Mouse (Mus musculus): ENCODE measurements around the gene Olfr105-ps.

Olfr105-ps gene

DNA sequence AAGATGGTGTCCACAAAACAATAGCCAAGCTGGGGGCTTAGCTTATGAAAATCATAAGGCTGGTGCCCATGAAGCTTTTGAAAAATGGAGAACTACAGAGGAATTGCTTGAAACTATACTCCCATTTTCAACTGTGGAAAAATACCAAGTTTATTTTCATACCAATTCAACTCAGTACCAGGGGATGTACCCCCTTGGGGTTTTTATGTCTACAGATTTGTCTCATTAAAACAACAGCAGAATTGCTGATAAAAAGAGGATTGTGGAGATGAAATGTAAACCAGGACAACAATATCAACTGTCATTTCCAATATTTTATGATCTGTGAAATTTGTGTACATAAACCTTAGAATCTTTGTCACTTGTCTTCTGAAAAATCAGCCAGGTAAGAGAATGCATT is at the start of gene Olfr105-ps:
Gene Olfr105-ps, plus strand, starts transcription at position 301 of the 400 bp plus-strand sequence.
- no peak for DNase-seq (ENCODE audit: low spot score)

DNA sequence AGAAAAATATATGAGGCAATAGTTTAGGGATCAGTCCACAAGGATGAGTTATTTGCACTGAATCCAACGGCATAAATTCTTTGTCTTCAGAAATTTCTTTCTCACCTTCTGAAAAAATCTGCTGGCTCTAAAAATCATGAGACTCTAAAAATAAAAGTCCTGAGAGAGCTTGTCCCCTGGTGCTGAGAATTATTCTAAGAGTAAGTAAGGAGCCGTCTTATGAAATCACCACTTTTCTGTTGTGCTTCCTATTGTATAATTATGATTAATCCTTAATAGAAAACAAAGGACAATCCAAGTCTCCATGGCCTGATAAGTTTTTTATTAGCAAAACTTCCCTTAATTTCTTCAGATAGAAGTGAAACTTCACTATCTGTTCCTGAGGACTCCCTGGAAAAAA is 39.2 kb upstream of the Olfr105-ps start, which contains the start of gene Olfr103:
Gene Olfr103, minus strand, starts transcription at position 101 of the 400 bp plus-strand sequence.
- no peak for DNase-seq (ENCODE audit: low spot score)

DNA sequence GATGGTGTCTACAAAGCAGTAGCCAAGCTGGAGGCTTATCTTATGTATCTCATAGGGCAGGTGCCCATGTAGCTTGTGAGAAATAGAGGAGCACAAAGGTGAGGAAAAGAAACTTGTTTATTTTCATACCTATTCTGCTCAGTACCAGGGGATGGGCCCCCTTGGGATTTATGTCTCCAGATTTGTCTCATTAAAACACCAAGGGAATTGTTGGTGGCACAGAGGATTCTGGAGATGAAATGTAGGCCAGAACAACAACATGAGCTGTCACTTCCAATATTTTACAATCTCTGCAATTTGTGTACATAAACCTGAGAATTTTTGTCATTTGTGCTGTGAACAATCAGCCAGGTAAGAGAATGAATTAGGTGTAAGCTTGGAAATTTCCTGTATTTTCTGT is 19.6 kb upstream of the Olfr105-ps start, which contains the start of gene Olfr104-ps:
Gene Olfr104-ps, plus strand, starts transcription at position 301 of the 400 bp plus-strand sequence.
- DNase-seq (ENCODE audit: low spot score) = no peak

DNA sequence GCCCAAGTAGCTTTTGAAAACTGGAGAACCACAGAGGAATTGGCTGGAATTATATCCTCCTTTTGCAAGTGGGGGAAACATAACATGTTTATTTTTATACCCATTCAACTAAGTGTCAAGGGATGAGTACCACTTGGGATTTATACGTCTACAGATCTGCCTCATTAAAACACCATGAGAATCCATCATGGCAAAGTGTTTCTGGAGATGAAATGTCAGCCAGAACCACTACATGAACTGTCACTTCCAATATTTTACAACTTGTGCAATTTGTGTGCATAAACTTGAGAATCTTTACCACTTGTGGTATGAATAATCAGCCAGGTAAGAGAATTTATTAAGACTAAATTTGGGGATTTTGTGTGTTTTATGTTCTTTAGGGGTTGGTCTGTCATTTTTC is 11.3 kb downstream of the Olfr105-ps start, which contains the start of gene Olfr106-ps:
Gene Olfr106-ps, plus strand, starts transcription at position 301 of the 400 bp plus-strand sequence.
- no peak for DNase-seq (ENCODE audit: low spot score)

DNA sequence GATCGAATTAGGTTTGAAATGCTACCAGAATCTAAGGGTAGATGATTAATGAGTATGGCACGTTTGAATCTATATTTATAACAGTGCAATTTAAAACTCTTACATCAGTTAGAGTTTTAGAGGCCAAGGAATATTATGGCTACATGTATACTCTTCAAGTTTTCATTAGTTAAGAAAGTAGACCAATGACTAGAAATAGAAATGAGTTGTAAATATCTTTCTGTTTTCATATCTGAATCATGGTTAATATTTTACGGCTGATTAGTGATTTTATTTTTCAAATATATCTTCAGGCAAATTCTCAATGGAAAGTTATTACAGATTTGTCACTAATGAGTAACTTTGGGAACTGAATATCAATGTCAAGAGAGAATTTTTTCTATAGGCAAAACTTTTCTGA is 20.1 kb downstream of the Olfr105-ps start, which contains the start of gene Olfr107:
Gene Olfr107, plus strand, starts transcription at position 301 of the 400 bp plus-strand sequence.
- no peak for DNase-seq (ENCODE audit: low spot score)

DNA sequence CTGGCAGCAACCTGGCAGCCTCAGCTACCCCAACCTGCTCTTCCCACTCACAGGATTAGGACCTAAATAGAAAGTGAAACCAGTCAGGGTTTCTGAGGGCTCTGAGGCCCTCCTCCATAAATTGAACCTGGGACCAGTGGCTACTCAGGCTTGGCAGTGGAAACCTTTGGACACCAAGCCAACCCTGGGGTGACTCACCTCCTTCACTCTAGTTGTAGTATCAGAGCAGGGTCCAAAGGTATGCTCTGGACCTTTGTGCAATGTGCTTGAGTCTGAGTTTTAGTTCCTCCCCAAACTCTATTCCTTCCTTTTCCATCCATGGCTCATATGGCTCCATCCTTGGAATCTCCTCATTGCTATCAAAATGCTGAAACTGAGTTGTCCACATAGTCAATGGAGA is 34.5 kb downstream of the Olfr105-ps start:
- DNase-seq (ENCODE audit: low spot score) = no peak

Measured in embryo, embryonic 10.5 days (tissue).